Mouse (Mus musculus) brain, adult 10 weeks (tissue): Measurements from ENCODE around the gene Lrrc14b. TPM values are rescaled to one million over a fixed set of nuclear protein-coding genes. Genes with fewer than 3 reads are reported as not detected.

Experiments used
- polyA plus RNA-seq: library from polyadenylated mRNA; stranded (reverse); fragments of 350-450 nt; fragmentation: Illumina TruSeq; extraction: RNeasy Lipid Tissue Mini Kit (QIAGEN cat#74804); gene quantifications from one replicate; pipeline ENCODE4 v1.2.3, GENCODE M21; 2015; ENCODE audit warnings: low read depth, low replicate concordance

The Lrrc14b gene
- 0.52 TPM for polyA plus RNA-seq

DNA sequence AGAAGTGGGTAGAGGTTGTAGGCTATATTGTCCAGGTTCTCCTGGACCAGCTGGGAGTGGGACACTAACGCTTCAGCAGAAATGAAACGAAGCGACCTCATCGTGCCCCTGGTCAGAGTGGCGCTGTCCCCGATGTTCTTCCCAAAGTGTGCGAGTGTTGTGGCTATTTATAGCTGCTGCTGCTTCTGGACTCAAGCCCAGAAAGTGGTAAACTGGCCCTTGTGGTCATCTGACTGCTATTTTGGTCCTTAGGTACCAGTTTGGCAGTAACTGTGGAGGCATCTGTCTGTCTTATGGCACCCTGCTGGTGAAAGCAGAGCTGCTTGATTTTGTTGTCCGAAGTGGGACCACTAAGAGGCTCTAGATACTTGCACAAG, at the start of gene Lrrc14b:
TSS of gene Lrrc14b (minus strand) at position 147 of the 377 bp plus-strand sequence.

GRCm38 (mm10) chr13:74399298-74399839, 35.6 kb upstream of the Lrrc14b start, which contains the start of gene Ftl1-ps1:
Gene Ftl1-ps1 (plus strand): TSS chr13:74399694.

DNA sequence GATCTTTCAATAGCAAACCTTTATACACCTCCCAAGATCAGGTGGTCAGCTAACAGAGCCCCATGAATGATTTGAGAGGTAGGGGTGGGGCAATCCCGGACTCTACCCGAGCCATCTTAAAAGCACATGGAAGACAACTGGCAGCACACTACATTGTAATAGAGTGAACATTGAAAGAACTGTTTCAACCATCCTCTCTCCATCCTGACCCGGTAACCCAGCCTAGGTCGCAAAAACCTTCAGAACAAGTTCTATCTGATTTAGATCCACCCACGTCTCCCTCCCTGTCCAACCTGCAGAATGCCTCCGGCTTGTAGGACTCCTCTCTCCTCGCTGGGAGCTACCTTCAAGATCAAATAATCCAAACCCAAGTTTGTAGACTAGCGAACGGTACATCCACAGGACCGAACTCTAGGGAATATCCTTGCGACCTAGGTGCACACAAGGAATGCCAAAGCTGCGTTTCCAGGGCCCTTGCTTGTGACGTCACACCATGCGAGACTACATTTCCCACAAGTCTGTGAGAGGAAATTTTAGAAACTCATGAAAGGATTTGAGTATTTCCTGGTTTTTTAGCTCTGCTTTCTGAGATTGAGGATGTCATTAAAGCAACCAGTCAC, 26.7 kb upstream of the Lrrc14b start, which contains the start of gene Zfp72:
TSS of gene Zfp72 (minus strand) at position 466 of the 620 bp plus-strand sequence.

GRCm38 (mm10) chr13:74349566-74350434, 14.0 kb downstream of the Lrrc14b start, which contains the start of the genes Sdha and Ccdc127:
Gene Sdha (minus strand): TSS chr13:74350280.
Gene Ccdc127 (plus strand): TSS chr13:74350309.

DNA sequence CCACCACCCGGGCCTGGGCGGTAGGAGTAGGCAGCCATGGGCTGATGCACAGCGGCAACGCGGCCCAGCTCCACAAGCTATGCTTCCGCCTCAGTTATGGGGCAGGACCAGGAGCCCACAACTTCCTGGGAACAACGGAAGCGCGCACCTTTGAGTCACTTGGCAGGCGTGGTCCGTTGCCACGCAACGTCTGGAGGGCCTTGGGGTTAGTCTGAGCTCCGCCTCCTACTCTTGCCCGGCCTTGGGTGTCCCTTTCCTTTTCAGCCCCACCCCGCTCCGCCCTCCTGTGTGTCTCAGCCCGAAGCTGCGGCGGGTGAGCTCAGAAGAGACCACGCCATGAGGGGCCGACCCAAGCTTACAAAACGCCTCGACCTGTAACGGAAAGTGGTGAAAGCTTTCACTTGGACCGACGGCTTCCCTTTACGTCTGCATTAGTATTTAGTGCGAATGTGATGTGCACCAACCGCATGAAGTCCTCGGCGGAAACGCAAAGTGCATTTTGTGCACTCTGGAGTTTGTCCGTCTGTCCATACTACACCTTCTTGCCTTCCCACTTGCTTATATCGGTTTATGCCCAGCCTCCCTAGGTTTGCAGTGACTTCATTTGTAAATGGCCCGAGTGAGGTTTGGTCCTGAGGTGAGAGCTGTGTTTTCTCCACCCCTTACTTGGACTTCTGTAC, 46.5 kb downstream of the Lrrc14b start, which contains the start of gene Pdcd6:
TSS of gene Pdcd6 (minus strand) at position 411 of the 680 bp plus-strand sequence.

Other genes starting within 250 kb of the Lrrc14b start
- gene Slc9a3, start 242.5 kb downstream of the Lrrc14b start, polyA plus RNA-seq, result 0.37 TPM
- gene Exoc3, start 155.3 kb downstream of the Lrrc14b start, polyA plus RNA-seq, result 55.4 TPM
- 0.28 TPM for gene Ahrr, start 71.7 kb downstream of the Lrrc14b start, polyA plus RNA-seq
- gene Pdcd6, start 46.4 kb downstream of the Lrrc14b start, polyA plus RNA-seq, result 161 TPM
- 309 TPM for gene Sdha, start 13.7 kb downstream of the Lrrc14b start, polyA plus RNA-seq
- 68.4 TPM for gene Ccdc127, start 13.7 kb downstream of the Lrrc14b start, polyA plus RNA-seq
- gene Zfp72, start 26.8 kb upstream of the Lrrc14b start, polyA plus RNA-seq, result 6.5 TPM
- gene Ftl1-ps1, start 35.7 kb upstream of the Lrrc14b start, polyA plus RNA-seq, result 8.5 TPM
- gene Zfp825, start 130.0 kb upstream of the Lrrc14b start, polyA plus RNA-seq, result 16.0 TPM